Mouse (Mus musculus): ENCODE data around the gene Trappc3.
"Not testable (repeated sequence)": the region's sequence is repeated elsewhere in the genome, so short reads cannot be mapped to it uniquely, and the experiment has no call there.

Trappc3 gene

DNA sequence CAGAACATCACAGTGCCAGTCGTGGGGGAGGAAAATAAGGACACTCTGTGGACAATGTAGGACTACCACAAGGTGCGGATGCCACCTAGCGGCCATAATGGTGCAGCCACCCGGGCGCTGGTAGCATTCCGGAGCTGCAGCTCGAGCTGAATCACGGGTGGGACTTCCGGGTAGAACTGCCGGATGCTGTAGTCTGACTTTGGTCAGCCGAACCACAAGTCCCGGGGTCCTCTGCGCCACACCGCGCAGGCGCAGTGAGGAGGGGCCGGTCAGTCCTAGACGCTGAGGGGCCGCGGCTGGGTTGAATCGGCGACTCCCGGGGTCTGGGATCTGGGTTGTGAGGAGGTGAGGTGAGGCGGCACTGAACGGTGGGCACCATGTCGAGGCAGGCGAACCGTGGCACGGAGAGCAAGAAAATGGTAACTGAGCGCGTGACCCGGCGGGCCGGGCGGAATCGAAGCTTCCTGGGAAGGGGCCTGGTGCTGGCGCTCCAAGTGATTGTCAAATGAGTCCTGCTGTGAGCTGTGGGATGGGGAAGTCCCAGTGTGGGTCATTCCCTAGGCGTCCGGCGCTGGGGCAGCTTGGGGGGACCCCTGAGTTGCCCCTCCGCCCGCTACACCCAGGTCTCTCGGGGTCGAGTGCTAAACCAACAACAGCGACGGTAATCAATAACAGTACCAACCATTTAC, at the start of gene Trappc3:
Gene Trappc3, plus strand, starts transcription at position 207 of the 689 bp plus-strand sequence.
- in situ Hi-C loops (cut with MboI; ENCODE audit: low sequenced_read_pairs), result loop anchor here (5.0 kb wide), 1 partner anchor 35 kb away; no protein-coding TSS in a partner anchor

DNA sequence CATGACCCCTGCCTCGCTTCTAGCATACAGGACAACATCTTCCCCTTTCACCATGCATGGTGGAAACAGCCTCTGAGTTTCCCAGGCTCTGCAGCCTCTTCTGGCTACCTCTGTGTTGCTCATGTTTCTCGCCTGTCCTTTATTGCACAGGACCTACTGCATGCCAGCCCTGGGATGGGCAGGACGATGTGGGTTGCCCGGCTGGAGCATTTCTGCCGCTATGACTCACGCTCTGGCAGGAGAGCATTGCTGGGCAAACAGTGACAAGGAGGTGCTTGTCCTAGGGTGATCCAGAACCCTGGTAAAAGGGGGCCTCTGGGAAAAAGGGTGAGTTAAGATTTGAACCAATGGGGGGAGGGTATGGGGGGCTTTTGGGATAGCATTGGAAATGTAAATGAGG, 44.4 kb upstream of the Trappc3 start:
- in situ Hi-C loops (cut with MboI; ENCODE audit: low sequenced_read_pairs), result no loop called here

DNA sequence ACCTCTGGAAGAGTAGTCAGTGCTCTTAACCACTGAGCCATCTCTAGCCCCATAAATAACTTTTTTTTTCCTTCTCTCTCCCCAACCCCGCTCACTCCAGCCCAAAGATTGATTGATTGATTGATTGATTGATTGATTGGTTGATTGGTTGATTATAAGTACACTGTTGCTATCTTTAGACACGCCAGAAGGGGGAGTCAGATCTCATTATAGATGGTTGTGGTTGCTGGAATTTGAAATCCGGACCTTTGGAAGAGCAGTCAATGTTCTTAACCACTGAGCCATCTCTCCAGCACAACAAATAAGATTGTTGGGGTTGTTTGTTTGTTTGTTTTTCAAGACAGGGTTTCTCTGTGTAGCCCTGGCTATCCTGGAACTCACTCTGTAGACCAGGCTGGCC, 42.6 kb upstream of the Trappc3 start:
- in situ Hi-C loops (cut with MboI; ENCODE audit: low sequenced_read_pairs), result not testable (repeated sequence)

DNA sequence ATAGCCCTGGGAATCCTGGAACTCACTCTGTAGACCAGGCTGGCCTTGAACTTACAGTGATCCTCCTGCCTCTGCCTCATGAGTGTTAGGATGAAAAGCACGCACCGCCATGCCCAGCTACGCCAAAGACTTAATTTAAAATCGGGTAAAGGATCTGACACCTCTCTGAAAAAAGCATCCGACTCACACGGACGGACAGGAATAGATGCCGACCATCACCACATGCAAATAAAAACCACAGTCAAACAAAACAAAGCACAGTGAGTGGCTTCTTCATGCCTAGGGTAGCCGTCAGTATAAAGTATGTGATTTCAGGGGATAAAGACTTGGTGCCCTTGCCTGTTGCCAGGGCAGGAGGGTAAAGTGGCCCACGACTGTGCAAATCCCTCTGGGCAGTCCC, 42.1 kb upstream of the Trappc3 start:
- in situ Hi-C loops (cut with MboI; ENCODE audit: low sequenced_read_pairs), result loop anchor here (10.0 kb wide), 1 partner anchor 85 kb away; no protein-coding TSS in a partner anchor

DNA sequence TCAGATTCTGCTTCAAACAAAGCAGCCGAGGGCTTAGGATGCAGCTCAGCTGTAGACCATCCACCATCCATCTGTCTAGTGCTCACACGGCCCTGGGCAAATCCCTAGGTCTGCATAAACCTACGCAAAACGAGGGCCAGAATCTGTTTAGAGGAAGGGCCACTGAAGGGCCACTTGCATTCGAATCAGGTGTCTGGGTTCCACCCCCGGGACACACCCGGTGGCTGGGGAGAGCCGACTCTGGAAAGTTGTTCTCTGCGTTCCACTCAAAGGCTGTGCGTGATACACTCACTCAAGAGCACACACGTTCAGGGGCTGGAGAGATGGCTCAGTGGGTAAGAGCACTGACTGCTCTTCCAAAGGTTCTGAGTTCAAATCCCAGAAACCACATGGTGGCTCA, 39.5 kb upstream of the Trappc3 start:
- in situ Hi-C loops (cut with MboI; ENCODE audit: low sequenced_read_pairs), result loop anchor here (10.0 kb wide), 1 partner anchor 82 kb away; no protein-coding TSS in a partner anchor

DNA sequence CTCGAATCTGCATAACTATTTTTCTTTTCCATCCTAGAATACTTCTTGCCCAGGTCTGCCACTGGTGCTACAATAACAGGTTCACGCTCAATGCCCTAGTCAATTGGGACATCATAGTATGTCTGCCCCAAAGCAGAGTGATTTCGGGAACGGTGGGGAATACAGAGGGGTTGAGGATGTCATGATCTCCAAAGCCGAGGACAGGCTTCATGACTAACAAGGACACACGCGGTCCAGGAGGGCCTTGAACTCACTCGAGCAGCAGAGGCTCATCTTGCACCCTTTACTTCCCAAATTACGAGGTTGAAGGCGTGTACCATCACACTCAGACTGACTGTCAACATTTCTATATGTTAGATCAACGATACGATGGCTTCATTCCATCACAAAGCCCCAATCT, 35.5 kb upstream of the Trappc3 start:
- in situ Hi-C loops (cut with MboI; ENCODE audit: low sequenced_read_pairs), result loop anchor here (5.0 to 10.0 kb wide), 2 partner anchors 36 to 78 kb away; partner anchors contain the start of gene Trappc3

DNA sequence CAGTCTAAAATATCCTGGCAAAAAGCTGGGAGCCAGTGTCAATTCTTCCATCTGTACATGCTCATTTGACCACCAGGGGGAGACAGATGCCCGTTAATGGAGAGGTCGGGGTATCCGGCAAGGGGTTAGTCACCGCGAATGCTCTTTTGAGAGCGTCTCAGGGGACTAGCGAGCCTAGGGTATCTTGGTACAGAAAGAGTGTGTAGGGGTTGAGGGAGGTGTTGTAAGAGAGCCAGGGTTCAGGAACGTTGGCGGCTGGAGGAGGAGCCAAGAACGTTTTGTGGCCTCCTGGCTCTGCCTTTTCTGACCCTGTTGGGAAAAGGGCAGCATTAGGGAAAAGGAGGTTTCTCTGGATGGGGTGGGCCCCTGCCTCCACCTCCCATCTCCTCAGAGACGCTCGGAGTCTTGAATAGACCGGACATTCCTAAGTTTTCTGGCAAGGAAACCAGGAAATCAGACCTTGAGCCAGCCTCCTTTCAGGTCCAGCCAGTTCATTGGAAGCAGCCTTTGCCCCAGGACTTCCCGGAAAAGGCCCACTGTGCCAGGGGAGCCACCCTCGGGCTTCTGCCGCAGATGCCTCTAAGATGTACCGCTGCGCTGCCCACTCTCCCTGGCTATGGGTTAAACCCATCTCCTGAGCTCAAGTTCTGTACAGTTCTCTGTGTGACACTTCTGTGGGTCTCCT, 34.9 kb upstream of the Trappc3 start:
- in situ Hi-C loops (cut with MboI; ENCODE audit: low sequenced_read_pairs), result loop anchor here (5.0 to 10.0 kb wide), 2 partner anchors 35 to 78 kb away; partner anchors contain the start of gene Trappc3

DNA sequence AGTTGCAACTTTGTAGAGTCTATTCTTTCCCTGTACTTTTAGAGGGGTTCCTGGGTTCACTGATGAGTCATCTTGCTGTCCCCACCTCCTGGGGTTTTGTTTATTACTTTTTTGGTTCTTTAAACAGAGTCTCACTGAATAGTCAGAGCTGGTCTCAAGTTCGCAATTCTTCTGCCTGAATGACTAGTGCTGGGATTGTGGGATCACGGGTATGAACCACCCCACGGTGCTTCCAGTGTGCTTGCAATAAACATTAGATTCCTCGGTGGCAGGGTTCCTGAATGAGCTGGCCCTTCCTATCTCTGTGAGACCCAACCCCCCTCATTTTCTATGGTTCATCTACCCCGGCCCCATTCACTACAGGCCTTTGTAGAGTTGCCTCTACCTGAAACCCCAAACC, 34.0 kb upstream of the Trappc3 start:
- in situ Hi-C loops (cut with MboI; ENCODE audit: low sequenced_read_pairs), result loop anchor here (5.0 to 10.0 kb wide), 2 partner anchors 34 to 77 kb away; partner anchors contain the start of gene Trappc3

DNA sequence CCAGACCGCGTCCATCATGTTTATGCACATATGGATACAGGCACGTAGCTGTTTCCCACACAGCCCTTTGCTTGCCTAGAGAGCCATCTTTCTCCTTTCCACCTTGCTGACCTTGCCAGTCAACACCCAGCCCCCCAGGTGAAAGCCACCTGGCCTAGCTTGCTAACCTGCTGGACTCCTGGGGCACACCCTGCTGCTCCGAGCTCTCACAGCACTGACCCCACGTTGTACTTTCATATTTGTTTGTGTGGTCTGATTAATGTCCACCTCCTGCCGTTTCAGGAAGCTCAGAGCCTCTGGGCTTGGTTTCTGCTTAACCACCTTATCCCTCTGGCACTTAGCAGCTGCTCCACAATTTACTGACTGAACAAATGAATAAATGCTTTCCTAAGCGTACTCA, 32.2 kb upstream of the Trappc3 start:
- in situ Hi-C loops (cut with MboI; ENCODE audit: low sequenced_read_pairs), result loop anchor here (5.0 to 10.0 kb wide), 2 partner anchors 32 to 75 kb away; partner anchors contain the start of gene Trappc3

DNA sequence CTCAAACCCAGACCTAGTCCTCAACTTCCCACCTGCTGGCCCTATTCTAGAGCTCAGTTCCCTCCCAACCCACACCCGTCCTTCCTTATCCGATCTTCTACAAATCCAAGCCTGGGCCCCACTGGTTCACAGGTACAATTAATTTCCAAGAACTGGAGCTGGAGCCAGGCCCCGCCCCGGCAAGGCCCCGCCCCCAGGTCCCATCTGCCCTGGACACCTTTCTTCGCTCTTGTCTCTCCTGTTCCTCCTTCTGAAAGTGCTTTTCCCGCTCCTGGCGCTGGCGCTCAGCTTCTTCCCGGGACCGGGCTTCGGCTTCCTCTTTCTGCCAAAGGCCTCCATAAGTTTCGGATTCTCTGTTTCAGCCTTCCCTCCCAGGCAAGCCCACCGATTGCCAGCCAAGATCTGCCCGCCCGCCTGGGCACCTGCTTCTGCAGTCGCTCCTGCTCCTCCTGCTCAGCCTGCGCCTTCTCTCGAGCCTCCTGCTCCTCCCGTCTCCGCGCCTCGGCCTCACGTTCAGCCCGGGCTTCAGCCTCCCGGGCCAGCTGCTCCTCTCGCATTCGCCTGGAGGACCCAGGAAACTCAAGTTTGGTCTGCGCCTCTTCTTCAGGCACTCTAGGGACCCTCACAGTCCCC, 28.3 kb upstream of the Trappc3 start:
- in situ Hi-C loops (cut with MboI; ENCODE audit: low sequenced_read_pairs), result no loop called here

DNA sequence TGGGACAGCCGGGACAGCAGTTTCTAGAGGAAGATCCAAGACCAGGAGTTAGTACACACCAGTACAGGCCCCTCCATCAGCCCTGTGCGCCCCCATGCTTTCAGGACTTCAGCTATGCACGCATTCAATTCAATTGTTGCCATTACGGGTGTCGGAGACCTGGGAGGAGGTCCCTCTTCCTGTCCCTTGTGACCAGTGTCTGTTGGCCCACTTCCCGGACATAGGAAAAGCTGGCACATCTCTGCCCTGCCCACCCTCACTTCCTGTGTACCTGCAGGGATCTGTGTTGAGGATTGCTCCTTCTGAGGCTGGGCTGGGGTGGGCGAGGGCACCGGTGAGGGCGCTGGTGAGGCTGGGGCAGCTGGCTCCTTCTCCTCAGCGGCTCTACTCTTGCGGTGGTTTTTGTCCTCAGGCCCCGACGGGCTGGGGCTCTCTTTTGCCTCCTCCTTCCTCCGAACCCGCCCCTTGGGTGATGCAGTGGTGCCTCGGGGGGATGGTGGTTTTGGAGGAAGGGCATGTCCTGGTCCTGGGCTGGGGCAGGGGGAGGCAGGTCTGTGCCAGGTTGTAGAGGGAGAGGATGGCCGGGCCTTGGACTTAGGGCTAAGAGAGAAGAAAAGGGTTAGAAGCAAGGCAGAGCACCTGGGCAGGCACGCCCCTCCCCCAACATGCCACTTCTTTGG, 27.5 kb upstream of the Trappc3 start:
- in situ Hi-C loops (cut with MboI; ENCODE audit: low sequenced_read_pairs), result no loop called here

DNA sequence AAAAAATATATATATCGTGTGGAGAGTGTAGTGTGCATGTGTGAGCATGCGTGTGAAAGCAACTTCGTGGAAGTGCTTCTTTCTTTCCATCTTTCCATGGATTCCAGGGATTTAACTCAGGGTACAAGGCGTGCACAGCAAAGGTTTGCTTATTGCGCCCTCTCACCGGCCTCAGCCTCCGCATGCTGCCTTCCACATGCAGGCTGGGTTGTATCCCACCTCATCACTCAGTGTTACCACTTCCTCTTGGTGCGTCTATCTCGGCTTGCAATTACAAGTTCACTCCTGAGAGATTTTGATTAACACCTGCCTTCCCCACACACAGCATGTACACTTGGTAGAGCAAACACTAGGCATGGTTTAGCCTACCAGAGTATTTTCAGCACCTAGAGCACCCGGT, 26.9 kb upstream of the Trappc3 start:
- in situ Hi-C loops (cut with MboI; ENCODE audit: low sequenced_read_pairs), result no loop called here

DNA sequence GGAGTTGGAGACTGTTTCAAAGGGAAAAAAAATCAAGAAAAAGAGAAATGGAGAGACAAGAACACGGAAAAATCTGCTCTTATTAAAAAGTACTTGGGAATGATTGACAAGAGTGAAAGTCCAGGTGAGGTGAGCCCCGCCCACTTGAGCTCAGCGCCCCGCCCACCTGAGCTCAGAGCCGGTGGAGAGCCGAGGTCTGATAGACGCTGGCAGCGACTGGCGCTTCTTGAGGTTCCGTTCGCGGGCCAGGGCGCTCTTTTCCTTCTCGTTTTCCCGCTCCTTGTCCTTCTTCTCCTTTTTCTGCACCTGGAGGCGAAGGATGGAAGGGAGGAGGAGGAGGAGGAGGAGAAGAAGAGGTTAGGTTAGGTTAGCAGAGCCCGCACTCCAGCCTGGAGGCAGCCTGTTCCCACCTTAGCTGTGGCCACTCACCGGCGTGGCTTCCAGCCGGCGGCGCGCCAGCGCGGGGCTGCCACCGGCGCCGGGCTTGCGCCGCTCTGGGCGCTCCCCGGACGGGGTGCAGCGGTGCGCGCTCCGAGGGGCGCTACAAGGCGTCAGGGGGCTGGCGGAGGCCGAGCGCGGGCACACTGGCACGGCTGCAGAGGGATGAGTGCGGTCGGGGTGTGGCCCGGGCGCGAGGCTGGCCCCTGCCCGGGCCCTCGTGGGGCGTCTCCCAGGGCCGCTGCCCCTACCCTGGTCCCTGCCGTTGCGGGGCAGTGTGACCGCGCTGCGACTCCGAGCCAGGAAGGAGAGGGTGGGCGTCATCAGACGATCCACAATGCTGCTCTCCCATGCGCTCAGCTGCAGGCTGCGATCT, 25.5 kb upstream of the Trappc3 start:
- in situ Hi-C loops (cut with MboI; ENCODE audit: low sequenced_read_pairs), result no loop called here

DNA sequence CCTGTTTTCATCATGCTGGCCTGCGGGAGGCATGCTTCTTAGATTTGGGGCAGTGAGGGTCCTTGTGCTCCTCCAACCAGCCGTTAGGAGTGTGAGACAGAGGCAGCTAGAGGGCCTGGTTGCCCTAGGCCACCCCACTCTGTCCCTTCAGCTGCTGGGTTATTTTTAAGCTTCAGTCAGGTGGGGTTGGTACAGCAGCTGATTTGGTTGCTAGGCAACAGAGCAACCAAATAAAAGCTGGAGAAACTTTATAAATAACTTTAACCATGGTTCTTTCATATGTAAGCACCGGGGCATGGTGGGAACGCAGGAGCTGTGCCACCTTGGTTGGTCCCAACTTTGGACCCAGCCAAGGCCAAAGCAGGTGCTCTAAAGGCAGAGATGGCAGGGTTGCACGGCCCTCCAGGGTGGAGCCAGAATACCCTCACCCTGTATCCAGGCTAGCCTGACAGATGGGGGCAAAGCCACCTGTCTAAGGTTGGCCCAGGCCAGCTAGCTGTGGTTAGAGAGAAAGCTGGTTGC, 24.3 kb upstream of the Trappc3 start:
- in situ Hi-C loops (cut with MboI; ENCODE audit: low sequenced_read_pairs), result no loop called here

DNA sequence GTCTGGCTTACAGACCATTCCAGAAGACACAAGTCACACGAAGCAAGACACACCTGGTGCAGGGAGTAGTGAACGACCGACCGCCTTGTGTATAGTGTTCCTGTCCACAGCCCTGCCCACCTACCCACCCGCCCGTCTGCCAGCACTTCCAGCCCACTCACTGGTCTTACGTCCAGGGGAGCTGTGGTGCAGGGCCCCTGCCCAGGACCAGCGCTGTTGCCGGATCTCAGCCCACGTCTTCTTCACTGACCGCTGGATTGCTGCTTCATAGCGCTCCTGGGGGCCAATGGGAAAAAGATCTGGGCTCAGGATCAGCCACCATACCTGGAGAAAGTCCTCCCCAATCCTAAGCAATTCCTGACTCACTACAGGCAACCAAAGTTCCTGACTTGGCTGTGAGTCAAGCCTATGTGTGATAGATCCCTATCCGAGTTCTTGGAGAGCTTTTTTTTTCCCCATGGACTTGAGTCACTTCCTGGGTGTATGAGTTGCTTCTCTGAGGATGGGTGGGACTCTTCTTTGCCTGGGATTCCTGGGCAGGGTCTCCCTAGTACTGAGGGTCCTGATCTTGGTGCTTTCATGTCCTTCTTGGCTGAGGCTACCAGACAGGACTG, 22.2 kb upstream of the Trappc3 start:
- in situ Hi-C loops (cut with MboI; ENCODE audit: low sequenced_read_pairs), result no loop called here

DNA sequence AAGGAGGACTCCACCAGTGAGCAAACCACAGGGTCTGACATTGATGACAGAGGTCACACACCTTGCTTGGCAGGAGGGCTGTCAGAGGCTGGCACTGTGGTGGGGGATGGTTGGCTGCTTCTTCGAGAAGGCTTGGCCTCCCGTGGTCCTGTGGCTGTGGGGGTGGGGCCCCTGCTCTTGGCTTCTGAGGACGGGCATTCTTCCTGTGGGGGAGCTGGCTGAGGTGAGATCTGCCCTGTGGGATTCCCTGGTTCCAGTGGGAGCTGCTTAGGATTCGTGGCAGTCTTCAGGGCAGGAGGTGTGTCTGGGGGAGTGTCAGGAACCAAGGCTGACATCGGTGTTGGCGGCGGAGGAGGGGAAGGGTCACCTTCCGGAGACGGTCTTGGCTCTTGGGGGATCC, 20.2 kb upstream of the Trappc3 start:
- in situ Hi-C loops (cut with MboI; ENCODE audit: low sequenced_read_pairs), result no loop called here

DNA sequence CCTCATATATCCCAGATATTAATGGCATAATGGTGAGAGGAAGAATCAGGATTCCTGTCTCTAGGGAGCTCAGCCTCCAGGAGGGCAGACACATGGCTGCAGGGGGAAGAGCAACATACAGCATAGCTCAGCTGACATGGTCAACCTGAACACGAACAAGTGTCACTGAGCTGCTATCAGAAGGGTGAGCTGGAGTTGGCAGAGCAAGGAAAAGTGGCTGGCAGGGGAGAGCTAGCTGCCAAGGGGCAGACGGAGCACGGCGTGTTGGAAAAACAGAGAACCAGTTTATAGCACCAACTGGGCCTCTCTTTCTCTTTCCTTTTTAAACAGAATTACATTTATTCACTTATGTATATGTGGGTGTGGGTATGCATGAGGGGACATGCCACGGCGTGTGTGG, 19.6 kb upstream of the Trappc3 start:
- in situ Hi-C loops (cut with MboI; ENCODE audit: low sequenced_read_pairs), result no loop called here

DNA sequence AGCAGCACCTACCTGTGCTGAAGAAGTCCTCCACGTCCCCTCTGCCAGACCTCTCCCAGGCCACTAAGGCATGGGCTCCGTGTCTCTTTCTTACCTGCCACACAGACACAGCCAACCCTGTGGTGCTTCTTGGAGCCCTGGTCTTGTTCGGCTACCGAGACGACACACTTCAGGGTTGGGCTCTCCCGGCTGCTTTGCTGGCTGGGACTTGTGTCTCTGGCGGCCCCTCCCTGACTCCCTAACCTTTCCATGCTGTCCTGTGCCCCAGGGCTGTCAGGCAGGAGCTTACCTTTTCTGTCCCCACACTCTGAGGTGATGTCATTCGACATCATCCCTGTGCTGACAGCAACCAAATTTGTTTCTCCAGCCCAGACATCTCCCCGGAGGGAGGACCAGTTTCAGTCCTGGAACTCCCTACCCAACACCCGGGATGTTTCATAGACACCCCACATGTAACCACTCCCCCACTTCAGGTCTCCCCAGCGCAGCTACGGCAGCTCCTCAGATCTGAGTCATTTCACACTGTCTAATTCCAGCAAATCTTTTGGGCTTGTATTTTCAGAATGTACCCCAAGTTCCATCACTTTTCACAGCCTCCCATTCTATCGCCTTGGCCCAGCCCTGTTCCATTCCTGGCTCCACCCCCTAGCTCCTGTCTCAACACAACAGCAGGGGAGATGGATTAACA, 15.8 kb upstream of the Trappc3 start:
- in situ Hi-C loops (cut with MboI; ENCODE audit: low sequenced_read_pairs), result no loop called here

DNA sequence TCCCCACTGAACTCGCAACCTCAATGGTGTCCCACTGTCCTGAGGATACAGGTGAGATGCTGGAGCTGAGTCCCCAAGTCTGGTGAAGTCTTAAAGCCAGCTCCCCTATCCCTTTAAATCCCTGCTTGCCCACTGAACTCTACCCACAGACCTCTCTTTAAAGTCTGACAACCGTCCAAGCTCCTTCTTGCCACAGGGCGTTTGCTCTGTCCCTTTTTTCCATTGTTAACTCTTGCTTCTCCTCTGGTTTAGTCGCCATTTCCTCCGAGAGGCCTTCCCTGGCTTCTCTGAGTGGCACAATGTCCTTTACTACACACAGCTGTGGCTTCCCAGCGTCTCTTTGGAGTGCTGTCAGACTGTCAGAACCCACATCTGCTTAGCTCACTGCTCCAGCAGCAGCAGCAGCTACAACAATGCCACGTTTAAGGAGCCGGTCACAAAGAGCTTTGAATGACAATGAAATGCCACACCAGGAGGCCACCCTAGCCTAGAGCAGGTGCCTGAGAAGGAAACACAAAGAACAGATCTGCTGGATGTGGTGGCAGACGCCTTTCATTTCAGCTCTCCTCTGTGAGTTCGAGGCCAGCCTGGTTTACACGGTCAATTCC, 13.8 kb upstream of the Trappc3 start:
- in situ Hi-C loops (cut with MboI; ENCODE audit: low sequenced_read_pairs), result no loop called here

Measured in CH12F3 (cell line).